Mouse (Mus musculus) small intestine, adult 2 months (tissue): Measurements from ENCODE around the gene Klk1b8.

Experiments
- CTCF ChIP-seq: fragments of 200-500 bp; IDR thresholded peaks from 2 replicates; pipeline ENCODE4 v1.5.1; 2012; ENCODE audit warnings: low read depth, mild to moderate bottlenecking, control low read depth, inconsistent platforms, low read length, moderate library complexity, mixed read lengths; ENCODE audit not compliant: insufficient replicate concordance, insufficient read length; ENCODE audit errors: extremely low read depth
- POLR2A ChIP-seq: fragments of 200-500 bp; IDR thresholded peaks from 2 replicates; pipeline ENCODE4 v1.6.1; 2012; ENCODE audit warnings: low read depth, mild to moderate bottlenecking, control low read depth, inconsistent platforms, low read length, moderate library complexity

DNA sequence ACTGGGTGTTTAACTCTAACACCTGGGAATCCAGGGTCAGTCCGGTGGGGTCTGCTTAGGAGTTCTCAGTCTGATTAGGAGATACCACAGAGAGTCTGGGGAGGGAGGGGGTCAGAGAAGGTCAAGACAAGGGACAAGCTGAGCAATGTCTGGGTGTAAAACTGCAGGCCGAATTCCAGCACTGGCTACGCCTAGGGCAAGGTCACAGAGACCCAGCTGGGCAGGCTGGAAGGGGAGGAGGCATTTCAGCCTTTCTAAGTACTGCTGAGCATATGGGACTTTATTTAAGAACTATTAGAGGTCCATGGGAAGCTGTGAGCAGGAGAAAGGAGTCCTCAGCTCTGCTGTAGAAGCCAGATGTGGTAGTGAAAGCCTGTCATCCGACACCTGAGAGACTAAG is 18.1 kb upstream of the Klk1b8 start:
- no peak for TF ChIP-seq CTCF
- TF ChIP-seq POLR2A = no peak
